In genomic region chr7:74445148-74445547, GRCm38 (mm10) we compare ENCODE assay signal across 23 mouse cellular contexts.
DNase-seq lines count a peak whose midpoint lies in the region; ATAC-seq lines count a peak whose summit lies in the region.
"Had no signal": no experiment of that assay in that cellular context is flagged by ENCODE, and none has a peak within 500 bp of the region (broad histone marks: within the 10 kb centered on the region; RNA-seq: fewer than 3 reads in every experiment).

No protein-coding gene starts in this region.

- 85% methylated on average over 5 of the region's 5 CpGs for WGBS in midbrain, embryonic 11.5 days
- 76% methylated on average over 5 of the region's 5 CpGs for WGBS in midbrain, embryonic 15.5 days

- no peak overlapping the region for H3K4me3 ChIP-seq in midbrain, embryonic 11.5 days (ENCODE audit: low read depth, low read length)
- no peak overlapping the region for H3K4me3 ChIP-seq in midbrain, embryonic 15.5 days
- H3K4me3 ChIP-seq: embryonic facial prominence, embryonic 10.5 days; embryonic facial prominence, embryonic 12.5 days; forebrain, embryonic 13.5 days; forebrain, embryonic 15.5 days had no signal

- no peak overlapping the region for H3K27ac ChIP-seq in midbrain, embryonic 11.5 days (ENCODE audit: low read depth, low read length)
- no peak overlapping the region for H3K27ac ChIP-seq in midbrain, embryonic 15.5 days
- H3K27ac ChIP-seq: embryonic facial prominence, embryonic 10.5 days; embryonic facial prominence, embryonic 12.5 days; forebrain, embryonic 13.5 days; forebrain, embryonic 15.5 days had no signal

- H3K27me3 ChIP-seq in midbrain, embryonic 11.5 days (ENCODE audit: control insufficient read depth, insufficient read depth, low read length): no peaks in the 10 kb centered on the region
- no peaks in the 10 kb centered on the region for H3K27me3 ChIP-seq in midbrain, embryonic 15.5 days (replicated peaks)
- H3K27me3 ChIP-seq: CH12.LX; embryonic facial prominence, embryonic 12.5 days; forebrain, embryonic 13.5 days; forebrain, embryonic 15.5 days; Patski had no signal

- no peaks in the 10 kb centered on the region for H3K9me3 ChIP-seq in midbrain, embryonic 11.5 days (ENCODE audit: control insufficient read depth, low read length)
- no peaks in the 10 kb centered on the region for H3K9me3 ChIP-seq in midbrain, embryonic 15.5 days
- H3K9me3 ChIP-seq: embryonic facial prominence, embryonic 10.5 days; embryonic facial prominence, embryonic 12.5 days; forebrain, embryonic 13.5 days; forebrain, embryonic 15.5 days had no signal

- no peak overlapping the region for H3K9ac ChIP-seq in midbrain, embryonic 11.5 days (ENCODE audit: low read length)
- H3K9ac ChIP-seq in midbrain, embryonic 15.5 days: no peak overlapping the region
- H3K9ac ChIP-seq: embryonic facial prominence, embryonic 12.5 days; forebrain, embryonic 13.5 days; forebrain, embryonic 15.5 days; forebrain, postnatal 0 days had no signal

- DNase-seq in midbrain, embryonic 11.5 days (ENCODE audit: low spot score, missing footprints): peak; percentile 28
- no peak for DNase-seq in ovary, postnatal 14 days (ENCODE audit: low spot score)
- DNase-seq in cerebellum, adult 18-20 months: no peak
- DNase-seq: adrenal gland, adult 8-10 months; adrenal gland, postnatal 14 days; adrenal gland, postnatal 36 days; cerebellum, adult 11-12 months; cerebellum, adult 8-10 months; cerebellum, adult 9-11 months; cerebellum, postnatal 14 days; cerebellum, postnatal 36 days; forebrain, postnatal 0 days had no signal

- 0 out of 2 replicates have a peak, but pooled peaks cover 2% of the 10 kb centered on the region for H3K4me1 ChIP-seq in midbrain, embryonic 11.5 days (ENCODE audit: control insufficient read depth, insufficient read depth, low read length)
- H3K4me1 ChIP-seq in midbrain, embryonic 15.5 days: 0 out of 2 replicates have a peak, but pooled peaks cover 2% of the 10 kb centered on the region
- H3K4me1 ChIP-seq: embryonic facial prominence, embryonic 12.5 days; forebrain, embryonic 15.5 days had no signal

- ATAC-seq in midbrain, embryonic 11.5 days (ENCODE audit: low FRiP score): no peak
- ATAC-seq in midbrain, embryonic 15.5 days (replicated peaks): no peak
- ATAC-seq in common myeloid progenitor, adult 5-6 weeks (replicated peaks; ENCODE audit: low read depth, poor library complexity, severe bottlenecking): 0 out of 2 replicates have a peak, but pooled peaks have one; percentile 26
- ATAC-seq: activated CD4-positive, CD25-positive, alpha-beta regulatory T cell, adult 4 months; CD4-positive, CD25-positive, alpha-beta regulatory T cell, adult 4 months; forebrain, embryonic 13.5 days; forebrain, embryonic 15.5 days; forebrain, postnatal 0 days; Patski had no signal

- no peaks in the 10 kb centered on the region for H3K36me3 ChIP-seq in midbrain, embryonic 11.5 days (ENCODE audit: control insufficient read depth, insufficient read depth, low read length)
- no peaks in the 10 kb centered on the region for H3K36me3 ChIP-seq in midbrain, embryonic 15.5 days (replicated peaks)
- H3K36me3 ChIP-seq: embryonic facial prominence, embryonic 10.5 days; embryonic facial prominence, embryonic 12.5 days; forebrain, embryonic 15.5 days; G1E had no signal

- H3K4me2 ChIP-seq in midbrain, embryonic 11.5 days: no peak overlapping the region
- no peak overlapping the region for H3K4me2 ChIP-seq in midbrain, embryonic 15.5 days
- H3K4me2 ChIP-seq: embryonic facial prominence, embryonic 12.5 days; forebrain, embryonic 13.5 days; forebrain, embryonic 15.5 days had no signal
